Mouse (Mus musculus) layer of hippocampus, adult 2 months (tissue): ENCODE data around the gene Uri1. TPM values are rescaled to one million over a fixed set of nuclear protein-coding genes. Genes with fewer than 3 reads are reported as not detected.
A peak's percentile ranks its signal among the peaks of the same experiment; 100 is the strongest.

Experiments used
- DNase-seq, 2 experiments: peaks; one replicate each; pipeline ENCODE4 v3.0.0; 2022; ENCODE audit warnings: low spot score in 2 of 2
- H3K27ac ChIP-seq: fragments of 200-600 bp; 2 replicates; pipeline ENCODE4 v1.8.1; 2022
- H3K4me3 ChIP-seq: fragments of 200-600 bp; 2 replicates; pipeline ENCODE4 v1.8.1; 2022; ENCODE audit warnings: mild to moderate bottlenecking
- CTCF ChIP-seq: fragments of 200-600 bp; conservative IDR thresholded peaks from 2 replicates; pipeline ENCODE4 v1.8.1; 2022; ENCODE audit warnings: antibody characterized with exemption, mild to moderate bottlenecking, moderate library complexity
- long read RNA-seq, 2 experiments: library from polyadenylated mRNA; stranded (forward); transcript quantifications; one replicate each; pipeline ENCODE4 v2.0.0; 2021; ENCODE audit warnings: borderline mapping rate in 2 of 2
- total RNA-seq, 2 experiments: library from RNA; stranded (reverse); gene quantifications; 2 replicates each; pipeline ENCODE4 v1.2.3; 2021

Gene Uri1
- total RNA-seq = 10 to 100 TPM; 38.6 to 45.9 TPM
- long read RNA-seq, experiment 1, transcript Uri1-201 (11 exons, 3,441 nt) = major isoform, 51 of 62 reads
- long read RNA-seq, experiment 1, partial matches to known transcripts = 2 of 62 reads
- long read RNA-seq, experiment 1, other reads (novel, unspliced or antisense) = 9 of 62 reads
- long read RNA-seq, experiment 2, transcript Uri1-201 (11 exons, 3,441 nt) = major isoform, 77 of 86 reads
- long read RNA-seq, experiment 2, partial matches to known transcripts = 1 of 86 reads
- long read RNA-seq, experiment 2, other reads (novel, unspliced or antisense) = 8 of 86 reads

GRCm38 (mm10) chr7:38023451-38023850 lies at the start of gene Uri1:
TSS of gene Uri1 (minus strand) at chr7:38023551.
- no peak within 1 kb of the TSS for H3K27ac ChIP-seq
- no peak for TF ChIP-seq CTCF
- no peak within 1 kb of the TSS for H3K4me3 ChIP-seq
- DNase-seq = no peak

GRCm38 (mm10) chr7:38071065-38071464 lies 47.7 kb upstream of the Uri1 start:
- Histone ChIP-seq H3K27ac (no peak overlapping the region), H3K4me3 (no peak overlapping the region)
- TF ChIP-seq CTCF = no peak
- no peak for DNase-seq

GRCm38 (mm10) chr7:38070663-38071062 lies 47.3 kb upstream of the Uri1 start:
- Histone ChIP-seq H3K4me3 (no peak overlapping the region), H3K27ac (no peak overlapping the region)
- DNase-seq = no peak
- no peak for TF ChIP-seq CTCF

- no peak for DNase-seq
- no peak for TF ChIP-seq CTCF
- H3K4me3 ChIP-seq = no peak overlapping the region
- H3K27ac ChIP-seq = no peak overlapping the region
Measured at GRCm38 (mm10) chr7:38064431-38064830, 41.1 kb upstream of the Uri1 start.

GRCm38 (mm10) chr7:38061060-38061970 lies 38.0 kb upstream of the Uri1 start:
- peak; percentile 87 for TF ChIP-seq CTCF
- peak; percentile 84 to 85 for DNase-seq
- Histone ChIP-seq H3K4me3 (peak overlapping the region; percentile 77), H3K27ac (peak overlapping the region; percentile 88)

GRCm38 (mm10) chr7:38059636-38060330 lies 36.4 kb upstream of the Uri1 start:
- no peak for DNase-seq
- H3K4me3 ChIP-seq = no peak overlapping the region
- no peak for TF ChIP-seq CTCF
- no peak overlapping the region for H3K27ac ChIP-seq

GRCm38 (mm10) chr7:38059096-38059495 lies 35.7 kb upstream of the Uri1 start:
- Histone ChIP-seq H3K4me3 (no peak overlapping the region), H3K27ac (no peak overlapping the region)
- no peak for DNase-seq
- TF ChIP-seq CTCF = no peak

- DNase-seq = peak in 1 of 2 experiments; percentile 19
- Histone ChIP-seq H3K4me3 (no peak overlapping the region), H3K27ac (no peak overlapping the region)
- no peak; the same call in 1 of the 2 replicates for TF ChIP-seq CTCF
Measured at GRCm38 (mm10) chr7:38055996-38056395, 32.6 kb upstream of the Uri1 start.

GRCm38 (mm10) chr7:38054246-38054645 lies 30.9 kb upstream of the Uri1 start:
- DNase-seq = no peak
- Histone ChIP-seq H3K27ac (no peak overlapping the region), H3K4me3 (no peak overlapping the region)
- no peak for TF ChIP-seq CTCF

DNA sequence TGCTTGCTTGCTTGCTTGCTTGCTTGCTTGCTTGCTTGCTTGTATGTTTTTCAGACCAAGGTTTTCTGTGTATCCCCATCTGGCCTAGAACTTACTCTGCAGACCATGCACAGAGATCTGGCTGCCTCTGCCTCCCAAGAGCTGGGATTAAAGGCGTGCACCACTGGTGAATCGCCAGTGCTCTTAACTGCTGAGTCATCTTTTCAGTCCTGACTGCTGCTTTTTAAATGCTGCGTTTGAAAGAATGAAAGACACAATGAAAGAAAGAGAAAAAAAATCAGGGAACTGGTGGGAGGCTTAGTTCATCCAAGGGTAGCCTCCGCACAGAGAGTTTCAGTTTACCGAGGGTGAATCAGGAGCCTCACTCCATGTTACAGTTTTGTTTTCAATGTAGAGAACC lies 23.9 kb upstream of the Uri1 start:
- DNase-seq = no peak

GRCm38 (mm10) chr7:38041244-38041643 lies 17.9 kb upstream of the Uri1 start:
- Histone ChIP-seq H3K4me3 (no peak overlapping the region), H3K27ac (no peak overlapping the region)
- DNase-seq = no peak
- TF ChIP-seq CTCF = no peak

More for the DNA sequence above, 23.9 kb upstream of the Uri1 start:
- Histone ChIP-seq H3K27ac (no peak overlapping the region), H3K4me3 (no peak overlapping the region)
- TF ChIP-seq CTCF = no peak

DNA sequence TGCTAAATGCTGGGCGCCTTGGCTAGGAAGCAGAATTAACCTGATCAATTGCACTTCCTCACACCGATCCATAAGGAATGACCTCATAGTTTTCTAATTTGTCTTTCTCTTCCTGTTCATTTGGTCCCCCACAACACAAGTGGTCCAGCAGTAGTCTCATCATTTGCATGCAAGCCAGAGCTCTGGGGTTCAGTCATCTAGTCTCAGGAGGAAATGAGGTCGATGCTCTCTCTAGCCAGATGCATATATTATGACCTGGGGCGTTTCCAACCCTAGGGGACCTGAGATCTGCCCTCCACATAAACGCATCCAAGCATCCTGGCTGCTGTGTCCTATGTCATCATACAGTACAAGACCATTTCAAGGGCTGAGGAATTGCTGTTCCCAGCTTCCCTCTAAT lies 14.2 kb upstream of the Uri1 start:
- no peak for DNase-seq
- no peak overlapping the region for H3K27ac ChIP-seq
- H3K4me3 ChIP-seq = no peak overlapping the region
- TF ChIP-seq CTCF = no peak

GRCm38 (mm10) chr7:38031183-38031582 lies 7.8 kb upstream of the Uri1 start:
- no peak for TF ChIP-seq CTCF
- Histone ChIP-seq H3K27ac (no peak overlapping the region), H3K4me3 (no peak overlapping the region)
- DNase-seq = no peak
